Mouse (Mus musculus) cerebellum, adult 2 months (tissue): ENCODE data around the gene Faiml. TPM values are rescaled to one million over a fixed set of nuclear protein-coding genes. Genes with fewer than 3 reads are reported as not detected.
A peak's percentile ranks its signal among the peaks of the same experiment; 100 is the strongest.

Experiments used
- DNase-seq, 2 experiments: peaks; one replicate each; pipeline ENCODE4 v3.0.0; 2021
- H3K27ac ChIP-seq: fragments of 200-500 bp; 2 replicates; pipeline ENCODE4 v1.5.1; 2012; ENCODE audit warnings: low read length, control low read depth, inconsistent platforms; ENCODE audit not compliant: insufficient read depth
- H3K27me3 ChIP-seq: fragments of 200-500 bp; 2 replicates; pipeline ENCODE4 v1.6.1; 2012; ENCODE audit warnings: inconsistent platforms, mild to moderate bottlenecking, low read length, moderate library complexity; ENCODE audit not compliant: control insufficient read depth, insufficient read depth
- H3K4me1 ChIP-seq: fragments of 200-500 bp; 2 replicates; pipeline ENCODE4 v1.6.1; 2011; ENCODE audit warnings: low read length; ENCODE audit not compliant: control insufficient read depth, insufficient read depth
- H3K4me3 ChIP-seq: fragments of 200-500 bp; replicated peaks from 2 replicates; pipeline ENCODE3; 2011; ENCODE audit warnings: mild to moderate bottlenecking, low read depth, low read length, control low read depth; ENCODE audit not compliant: insufficient read depth
- CTCF ChIP-seq: fragments of 200-500 bp; IDR thresholded peaks from 2 replicates; pipeline ENCODE4 v1.5.1; 2011; ENCODE audit warnings: low read depth, mild to moderate bottlenecking, control low read depth, low read length, moderate library complexity, borderline replicate concordance; ENCODE audit not compliant: insufficient read depth
- POLR2A ChIP-seq: fragments of 200-500 bp; IDR thresholded peaks from 2 replicates; pipeline ENCODE4 v1.6.1; 2011; ENCODE audit warnings: low read length, control low read depth, borderline replicate concordance; ENCODE audit not compliant: insufficient read depth
- WGBS: fragments of 180-500 bp; shearing (Covaris S2); methylation state at CpG from one replicate; pipeline ENCODE4 v1.1.7; 2018; 5-methylcytosine and 5-hydroxymethylcytosine counted together
- polyA plus RNA-seq: library from polyadenylated mRNA; depleted of rRNA; stranded (reverse); fragments of >200 nt; gene quantifications from 2 replicates; pipeline ENCODE4 v1.2.3, GENCODE M21; 2012

Faiml gene
- polyA plus RNA-seq, 1 experiment: not detected

DNA sequence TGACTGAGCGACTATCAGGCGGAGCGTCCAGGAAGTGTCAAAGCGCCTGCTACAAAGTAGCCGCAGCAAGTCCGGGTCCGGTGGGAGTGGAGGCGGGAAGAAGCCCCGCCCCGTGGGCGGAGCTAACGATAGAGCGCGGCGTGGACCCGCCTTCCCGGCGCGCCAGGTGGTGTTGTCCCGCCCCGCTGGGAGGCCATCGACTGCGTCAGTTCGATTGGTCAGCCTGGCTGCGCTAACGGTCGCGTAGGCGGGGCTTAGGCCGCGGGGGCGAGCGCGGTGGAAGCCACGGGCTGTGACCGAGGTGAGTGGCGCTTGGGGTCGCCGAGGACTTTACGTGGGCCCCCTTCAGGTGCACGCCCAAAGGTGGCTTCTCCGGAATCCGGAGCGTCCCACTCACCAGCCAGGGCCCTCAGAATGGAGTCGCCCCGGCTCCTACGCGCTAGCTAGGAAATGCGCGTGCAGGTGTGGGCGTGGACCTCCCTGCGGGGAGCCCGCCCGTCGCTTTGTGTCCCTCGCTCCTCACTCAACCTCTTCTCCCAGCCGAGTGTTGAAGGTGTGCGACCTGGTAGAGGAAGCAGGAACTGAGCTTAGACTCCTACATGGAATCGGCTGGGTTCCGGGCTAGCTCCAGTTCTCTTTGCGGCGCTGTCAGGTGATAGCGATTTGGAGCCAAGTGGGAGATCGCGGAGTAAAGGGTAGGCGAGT is 6.3 kb upstream of the Faiml start, which contains the start of gene Cep70:
Gene Cep70 (plus strand): TSS at position 178 of the 705 bp plus-strand sequence.
- Histone ChIP-seq H3K4me1 (no peaks in the 10 kb centered on the region; the same call in 1 of the 2 replicates), H3K27ac (peak within 1 kb of the TSS; percentile 25), H3K4me3 (peak within 1 kb of the TSS; percentile 99), H3K27me3 (no peaks in the 10 kb centered on the region)
- DNase-seq: peak; percentile 96 to 97
- WGBS: under 1% methylated on average over 66 of the region's 66 CpGs
- peak; percentile 63 for TF ChIP-seq POLR2A
- TF ChIP-seq CTCF: no peak

DNA sequence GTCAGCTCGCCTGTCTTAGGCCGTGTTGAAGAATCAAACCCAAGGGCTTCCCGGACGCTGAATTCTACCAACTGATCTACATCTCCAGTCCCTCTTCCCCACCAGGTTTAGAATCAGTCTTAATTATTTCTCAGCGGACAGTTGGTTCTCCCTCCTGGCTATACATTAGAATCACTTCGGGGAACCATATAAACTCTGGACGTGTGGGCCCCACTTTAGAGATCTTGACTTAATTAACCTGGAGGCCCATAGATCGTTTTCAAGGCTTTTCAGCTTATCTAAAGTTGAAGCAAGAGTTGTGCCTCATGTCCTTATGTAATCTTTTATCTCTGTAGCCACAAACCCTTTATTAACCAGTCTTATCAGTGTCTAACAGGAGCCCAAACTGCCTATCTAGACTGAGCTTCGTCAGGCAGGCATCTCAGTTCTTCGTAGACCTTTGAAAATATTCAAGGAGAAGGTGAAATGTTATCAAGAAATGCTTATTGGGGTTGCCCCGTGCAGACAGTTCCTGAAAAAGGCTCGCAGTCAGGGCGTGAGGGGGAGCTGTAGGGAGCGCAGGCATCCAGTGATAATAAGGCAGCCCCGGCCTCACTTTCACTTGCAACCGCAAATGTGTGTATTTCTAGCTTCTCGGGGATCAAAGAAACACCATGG is 5.6 kb upstream of the Faiml start:
- H3K27me3 ChIP-seq: no peaks in the 10 kb centered on the region
- peak in 1 of 2 experiments; percentile 12 for DNase-seq
- peak overlapping the region; percentile 99 for H3K4me3 ChIP-seq
- no peak overlapping the region for H3K27ac ChIP-seq
- TF ChIP-seq CTCF (no peak), POLR2A (no peak)
- 8% methylated on average over 17 of the region's 17 CpGs for WGBS
- no peaks in the 10 kb centered on the region; the same call in 1 of the 2 replicates for H3K4me1 ChIP-seq

DNA sequence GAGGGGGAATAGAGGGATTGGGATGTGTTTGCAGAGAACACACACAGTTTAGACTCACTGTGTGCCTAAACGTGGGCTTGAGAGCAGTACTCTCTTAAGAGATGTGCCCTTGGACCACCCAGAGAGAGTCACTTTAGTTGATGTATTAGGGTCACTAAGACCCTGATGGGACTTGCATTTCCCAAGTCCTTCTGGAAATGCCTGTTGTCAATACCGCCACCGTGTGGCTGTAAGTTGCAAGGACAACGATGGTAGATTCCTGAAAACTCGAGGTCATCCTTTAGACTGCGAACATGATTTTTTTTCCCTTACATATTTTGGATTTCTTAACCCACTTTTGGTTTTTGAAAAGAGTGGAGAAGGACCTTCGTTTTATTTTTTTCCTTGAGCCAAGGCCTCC is 5.0 kb upstream of the Faiml start:
- Histone ChIP-seq H3K4me3 (no peak overlapping the region), H3K27me3 (no peaks in the 10 kb centered on the region), H3K4me1 (no peaks in the 10 kb centered on the region; the same call in 1 of the 2 replicates), H3K27ac (no peak overlapping the region)
- whole genome bisulfite sequencing: under 1% methylated on average over 7 of the region's 7 CpGs
- peak; percentile 49 to 62 for DNase-seq
- TF ChIP-seq CTCF (peak; percentile 80), POLR2A (no peak)

DNA sequence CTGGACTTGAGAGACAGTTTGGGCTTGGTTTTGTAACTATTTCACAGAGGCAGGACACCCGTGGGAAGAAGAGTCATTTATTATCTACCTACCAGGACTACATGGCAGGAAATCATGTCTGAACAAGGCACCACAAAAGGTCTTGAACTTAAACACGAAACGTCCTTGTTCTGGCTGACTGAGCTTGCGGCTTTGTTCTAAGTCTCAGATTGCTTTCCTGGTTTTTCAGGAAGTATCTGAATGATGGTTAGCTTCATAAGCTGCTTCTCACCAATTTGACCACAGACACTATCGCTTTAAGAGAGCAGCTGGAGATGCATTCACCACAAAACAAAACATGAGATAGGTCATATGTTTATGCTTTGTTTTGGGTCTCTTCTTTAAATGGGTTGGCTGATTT is 3.5 kb upstream of the Faiml start:
- no peak for TF ChIP-seq POLR2A
- TF ChIP-seq CTCF: no peak
- Histone ChIP-seq H3K27me3 (no peaks in the 10 kb centered on the region), H3K27ac (no peak overlapping the region), H3K4me1 (no peaks in the 10 kb centered on the region; the same call in 1 of the 2 replicates), H3K4me3 (no peak overlapping the region)
- WGBS: 68% methylated on average over 5 of the region's 5 CpGs
- DNase-seq: no peak

DNA sequence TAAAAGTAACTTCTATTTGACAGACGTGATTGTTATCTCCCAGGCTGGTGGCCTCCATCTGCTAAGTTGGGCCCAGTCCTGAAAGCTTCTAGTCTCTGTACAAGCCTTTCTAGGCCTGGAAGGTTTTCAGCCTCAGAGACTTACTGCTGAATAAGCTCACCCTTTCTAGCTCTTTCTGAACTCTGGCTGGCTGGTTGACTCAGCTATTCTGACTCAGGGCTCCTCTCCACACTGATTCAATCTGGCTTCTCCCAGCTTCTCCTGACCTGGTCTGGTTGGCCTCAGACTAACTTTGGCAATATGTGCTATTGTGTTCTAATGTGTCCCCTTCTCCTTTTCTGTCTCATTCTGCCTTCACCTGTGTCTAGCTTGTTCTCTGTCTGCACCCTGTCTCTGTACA is 2.2 kb upstream of the Faiml start:
- H3K27ac ChIP-seq: no peak overlapping the region
- 42% methylated on average over 1 of the region's 1 CpGs for WGBS
- TF ChIP-seq POLR2A: no peak
- no peak for TF ChIP-seq CTCF
- no peaks in the 10 kb centered on the region; the same call in 1 of the 2 replicates for H3K4me1 ChIP-seq
- H3K27me3 ChIP-seq: no peaks in the 10 kb centered on the region
- H3K4me3 ChIP-seq: no peak overlapping the region
- DNase-seq: no peak

DNA sequence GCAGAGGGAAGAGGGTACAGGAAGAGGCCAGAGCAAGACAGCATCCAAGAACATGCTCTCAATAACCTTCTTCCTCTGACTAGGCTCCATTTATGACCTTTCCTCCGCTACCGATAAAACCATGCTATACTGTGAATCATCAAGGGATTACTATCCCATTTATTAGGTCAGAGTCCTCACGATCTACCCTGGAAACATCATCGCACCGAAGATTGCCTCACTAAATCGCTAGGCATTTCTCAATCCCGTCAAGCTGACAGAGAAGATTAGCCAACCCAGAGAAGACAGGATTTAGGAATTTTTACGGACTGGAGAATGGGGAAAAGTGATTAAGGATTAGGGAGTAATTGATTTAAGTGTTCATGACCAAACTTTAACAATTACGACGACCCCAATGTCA is 1.2 kb upstream of the Faiml start:
- DNase-seq: no peak
- H3K27ac ChIP-seq: no peak overlapping the region
- H3K4me1 ChIP-seq: no peaks in the 10 kb centered on the region
- H3K4me3 ChIP-seq: no peak overlapping the region
- TF ChIP-seq POLR2A (no peak), CTCF (no peak)
- WGBS: 84% methylated on average over 10 of the region's 10 CpGs
- H3K27me3 ChIP-seq: no peaks in the 10 kb centered on the region

DNA sequence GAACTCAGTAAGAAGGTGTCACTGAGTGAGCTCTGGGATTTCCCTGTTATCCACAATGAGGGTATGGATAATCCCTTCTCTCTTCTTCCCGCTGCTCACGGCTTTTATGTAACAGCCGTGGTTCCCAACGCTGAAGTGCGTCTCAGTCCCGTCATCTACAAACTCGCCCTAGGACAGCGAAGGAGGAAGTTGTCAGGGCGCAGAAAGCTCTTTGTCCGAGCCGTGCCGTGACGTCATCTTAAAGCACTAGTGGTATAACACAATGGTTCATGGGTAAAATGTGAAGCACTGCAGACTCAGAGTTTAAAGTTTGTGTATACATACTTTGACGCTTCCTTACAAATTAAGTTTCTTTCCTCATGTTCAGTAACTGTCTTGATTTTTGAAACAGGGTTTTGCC is 7.6 kb downstream of the Faiml start:
- no peaks in the 10 kb centered on the region for H3K4me1 ChIP-seq
- H3K4me3 ChIP-seq: no peak overlapping the region
- WGBS: 90% methylated on average over 14 of the region's 14 CpGs
- no peak for DNase-seq
- no peak overlapping the region for H3K27ac ChIP-seq
- H3K27me3 ChIP-seq: no peaks in the 10 kb centered on the region
- no peak for TF ChIP-seq POLR2A
- TF ChIP-seq CTCF: no peak

DNA sequence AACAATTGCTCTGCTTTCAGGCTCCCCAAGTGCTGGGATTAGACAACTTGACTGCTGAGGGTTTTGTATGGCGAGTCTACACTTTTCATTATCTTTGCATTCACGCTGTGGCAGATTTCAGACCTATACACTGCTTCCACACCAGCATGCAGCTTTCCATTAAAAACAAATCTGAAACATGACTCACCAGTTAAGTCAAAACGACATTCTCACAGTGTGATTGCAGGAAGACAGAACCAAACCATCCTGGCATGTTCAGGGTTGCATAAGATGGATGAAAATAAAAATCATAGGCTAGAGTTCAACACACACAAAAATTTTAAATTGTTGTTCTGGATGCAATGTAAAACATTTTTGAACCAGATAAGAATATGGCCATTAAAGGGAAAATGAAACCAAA is 12.5 kb downstream of the Faiml start:
- no peaks in the 10 kb centered on the region for H3K27me3 ChIP-seq
- H3K4me1 ChIP-seq: no peaks in the 10 kb centered on the region
- no peak overlapping the region for H3K27ac ChIP-seq
- no peak overlapping the region for H3K4me3 ChIP-seq
- no peak for DNase-seq
- TF ChIP-seq CTCF (no peak), POLR2A (no peak)
- WGBS: 55% methylated on average over 3 of the region's 3 CpGs
